Mouse (Mus musculus) liver, adult 2 months (tissue): Measurements from ENCODE around the gene Rab11b.

Source experiments
- CTCF ChIP-seq: fragments of 200-500 bp; IDR thresholded peaks from 2 replicates; pipeline ENCODE4 v1.5.1; 2011; ENCODE audit warnings: low read depth, low read length, control low read depth
- POLR2A ChIP-seq: fragments of 200-500 bp; IDR thresholded peaks from 2 replicates; pipeline ENCODE4 v1.6.1; 2011; ENCODE audit warnings: low read length, control low read depth; ENCODE audit not compliant: insufficient read depth; ENCODE audit errors: extremely low read depth

DNA sequence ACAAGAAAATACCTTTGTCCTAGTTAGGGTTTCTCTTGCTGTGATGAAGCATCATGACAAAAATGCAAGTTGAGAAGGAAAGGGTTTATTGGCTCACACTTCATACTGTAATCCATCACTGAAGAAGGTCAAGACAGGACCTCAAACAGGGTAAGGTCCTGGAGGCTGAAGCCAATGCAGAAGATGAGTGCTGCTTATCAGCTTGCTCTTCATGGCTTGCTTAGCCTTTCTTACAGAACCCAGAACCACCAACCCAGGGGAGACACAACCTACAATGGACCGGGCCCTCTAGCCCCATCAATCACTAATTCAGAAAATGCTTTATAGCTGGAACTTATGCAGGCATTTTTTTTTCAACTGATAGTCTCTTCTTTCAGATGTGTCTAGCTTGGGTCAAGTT, 17.9 kb downstream of the Rab11b start:
- TF ChIP-seq CTCF: no peak
- TF ChIP-seq POLR2A: no peak
